Mouse (Mus musculus) spleen, adult 2 months (tissue): ENCODE measurements around the gene Gm13279. TPM values are rescaled to one million over a fixed set of nuclear protein-coding genes. Genes with fewer than 3 reads are reported as not detected.

Experiments
- DNase-seq, 2 experiments: peaks; one replicate each; pipeline versions ENCODE4 v3.0.0 to v3.0.0-alpha.2; 2012 to 2021; ENCODE audit warnings: low spot score in 2 of 2, low read depth in 1 of 2
- H3K27ac ChIP-seq: fragments of 200-500 bp; 2 replicates; pipeline ENCODE4 v1.5.1; 2012; ENCODE audit warnings: low read length, inconsistent platforms; ENCODE audit not compliant: insufficient read depth
- H3K27me3 ChIP-seq: fragments of 200-500 bp; 2 replicates; pipeline ENCODE4 v1.6.1; 2012; ENCODE audit warnings: mild to moderate bottlenecking, moderate library complexity, low read length, inconsistent platforms; ENCODE audit not compliant: control insufficient read depth, insufficient read depth
- H3K36me3 ChIP-seq: fragments of 200-500 bp; 2 replicates; pipeline ENCODE4 v1.6.1; 2012; ENCODE audit warnings: mild to moderate bottlenecking, low read length, inconsistent platforms; ENCODE audit not compliant: control insufficient read depth, insufficient read depth
- H3K4me1 ChIP-seq: fragments of 200-500 bp; 2 replicates; pipeline ENCODE4 v1.6.1; 2011; ENCODE audit warnings: inconsistent platforms; ENCODE audit not compliant: control insufficient read depth, insufficient read depth, insufficient read length
- H3K4me3 ChIP-seq: fragments of 200-500 bp; 2 replicates; pipeline ENCODE4 v1.5.1; 2011; ENCODE audit warnings: mild to moderate bottlenecking, inconsistent platforms; ENCODE audit not compliant: insufficient read depth, insufficient read length; ENCODE audit errors: extremely low read depth
- CTCF ChIP-seq: fragments of 200-500 bp; IDR thresholded peaks from 2 replicates; pipeline ENCODE4 v1.5.1; 2011; ENCODE audit warnings: mild to moderate bottlenecking, inconsistent platforms; ENCODE audit not compliant: insufficient read depth, insufficient read length, insufficient replicate concordance; ENCODE audit errors: extremely low read depth
- POLR2A ChIP-seq: fragments of 200-500 bp; IDR thresholded peaks from 2 replicates; pipeline ENCODE4 v1.6.1; 2011; ENCODE audit warnings: low read depth, low read length, inconsistent platforms
- WGBS: fragments of 180-500 bp; shearing (Covaris S2); methylation state at CpG from one replicate; pipeline ENCODE4 v1.1.7; 2018; 5-methylcytosine and 5-hydroxymethylcytosine counted together
- polyA plus RNA-seq: library from polyadenylated mRNA; depleted of rRNA; stranded (reverse); fragments of >200 nt; gene quantifications from 2 replicates; pipeline ENCODE4 v1.2.3, GENCODE M21; 2012; rRNA removed

Gm13279 gene
- polyA plus RNA-seq, 1 experiment: not detected

DNA sequence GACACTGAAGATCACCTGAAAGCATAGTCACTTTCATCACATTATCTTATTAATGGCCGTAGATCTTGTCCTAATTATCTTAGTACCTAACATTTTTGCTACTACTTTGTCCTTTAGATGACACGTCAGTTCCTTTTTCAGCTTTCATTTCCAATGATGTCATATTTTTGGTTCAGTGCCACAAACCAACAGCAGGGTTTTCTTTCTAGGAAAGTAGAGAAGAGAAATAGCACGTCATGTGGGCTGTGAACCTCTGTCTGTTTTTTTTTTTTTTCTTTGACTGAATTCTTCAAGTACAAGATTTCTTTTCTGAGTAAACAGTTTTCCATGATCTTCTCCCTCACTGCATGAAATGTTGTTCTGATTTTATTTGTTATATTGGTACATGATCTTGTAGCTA, 42.9 kb downstream of the Gm13279 start:
- H3K4me1 ChIP-seq: no peaks in the 10 kb centered on the region; the same call in 1 of the 2 replicates
- H3K4me3 ChIP-seq: no peak overlapping the region; the same call in 1 of the 2 replicates
- DNase-seq: no peak
- WGBS: 38% methylated on average over 3 of the region's 3 CpGs
- H3K36me3 ChIP-seq: no peaks in the 10 kb centered on the region
- H3K27me3 ChIP-seq: no peaks in the 10 kb centered on the region
- TF ChIP-seq POLR2A: no peak
- TF ChIP-seq CTCF: no peak
- H3K27ac ChIP-seq: no peak overlapping the region

DNA sequence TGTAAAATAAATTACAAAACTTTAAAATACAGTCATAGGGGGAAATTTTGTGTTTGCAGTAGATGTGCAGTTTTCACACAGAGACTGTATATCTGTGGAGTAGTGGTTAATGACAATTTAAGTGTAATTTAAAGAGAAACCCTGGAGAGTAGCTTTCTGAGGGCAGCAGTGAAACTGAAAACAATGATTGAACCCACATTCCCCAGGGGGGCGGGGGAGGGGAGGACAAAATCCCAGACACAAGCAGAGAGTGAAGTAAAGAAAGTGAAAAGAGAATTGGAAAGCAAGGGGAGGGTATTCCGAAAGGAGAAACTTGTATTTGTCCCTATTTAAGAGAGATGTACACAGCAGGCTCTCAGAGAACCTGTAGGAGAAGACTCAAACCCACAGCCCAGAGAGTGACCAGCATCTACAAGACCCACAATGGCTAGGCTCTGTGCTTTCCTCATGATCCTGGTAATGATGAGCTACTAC, 44.3 kb downstream of the Gm13279 start, which contains the start of gene Ifna4:
Ifna4 (plus strand) TSS at position 424 of the 474 bp plus-strand sequence.
- H3K27ac ChIP-seq: no peak within 1 kb of the TSS
- H3K4me1 ChIP-seq: no peaks in the 10 kb centered on the region; the same call in 1 of the 2 replicates
- no peaks in the 10 kb centered on the region for H3K36me3 ChIP-seq
- 78% methylated on average over 2 of the region's 2 CpGs for WGBS
- TF ChIP-seq POLR2A (no peak), CTCF (no peak)
- H3K4me3 ChIP-seq: no peak within 1 kb of the TSS
- H3K27me3 ChIP-seq: no peaks in the 10 kb centered on the region
- DNase-seq: no peak

- TF ChIP-seq CTCF: no peak
- no peak for TF ChIP-seq POLR2A
- no peak for DNase-seq
- WGBS: 28% methylated on average over 2 of the region's 2 CpGs
Observed at GRCm38 (mm10) chr4:88845334-88845733, 48.1 kb downstream of the Gm13279 start.

More at GRCm38 (mm10) chr4:88845334-88845733, 48.1 kb downstream of the Gm13279 start:
- Histone ChIP-seq H3K4me3 (no peak overlapping the region), H3K4me1 (no peaks in the 10 kb centered on the region; the same call in 1 of the 2 replicates), H3K27ac (no peak overlapping the region), H3K27me3 (no peaks in the 10 kb centered on the region), H3K36me3 (no peaks in the 10 kb centered on the region)

Other genes with a start within 250 kb of the Gm13279 start
- gene Ifna15, start 239.2 kb upstream of the Gm13279 start, polyA plus RNA-seq: not detected in 2 replicates
- not detected in 2 replicates for gene Ifna14, start 225.6 kb upstream of the Gm13279 start, polyA plus RNA-seq
- gene Ifna9, start 205.0 kb upstream of the Gm13279 start, polyA plus RNA-seq: not detected in 2 replicates
- not detected in 2 replicates for gene Ifna12, start 194.0 kb upstream of the Gm13279 start, polyA plus RNA-seq
- gene C87499, start 163.0 kb upstream of the Gm13279 start, polyA plus RNA-seq: not detected in 2 replicates
- gene Ifna13, start 152.9 kb upstream of the Gm13279 start, polyA plus RNA-seq: not detected in 2 replicates
- not detected in 2 replicates for gene Ifna16, start 120.5 kb upstream of the Gm13279 start, polyA plus RNA-seq
- not detected in 2 replicates for gene Ifna2, start 113.5 kb upstream of the Gm13279 start, polyA plus RNA-seq
- not detected in 2 replicates for gene Ifnab, start 106.0 kb upstream of the Gm13279 start, polyA plus RNA-seq
- 0.18 and 0.45 TPM in 2 replicates for gene Gm26566, start 75.6 kb upstream of the Gm13279 start, polyA plus RNA-seq
- gene Klhl9, start 74.9 kb upstream of the Gm13279 start, polyA plus RNA-seq: 8.4 and 11.4 TPM in 2 replicates
- gene Gm13271, start 42.5 kb upstream of the Gm13279 start, polyA plus RNA-seq: not detected in 2 replicates
- gene Gm13283, start 37.3 kb upstream of the Gm13279 start, polyA plus RNA-seq: 0.07 TPM in 1 of 2 replicates, not detected in the other
- gene Gm13290, start 23.6 kb upstream of the Gm13279 start, polyA plus RNA-seq: not detected in 2 replicates
- gene Gm13289, start 20.5 kb upstream of the Gm13279 start, polyA plus RNA-seq: not detected in 2 replicates
- gene Gm13272, start 17.5 kb upstream of the Gm13279 start, polyA plus RNA-seq: not detected in 2 replicates
- gene Ifnz, start 15.3 kb upstream of the Gm13279 start, polyA plus RNA-seq: not detected in 2 replicates
- gene Gm13276, start 11.7 kb upstream of the Gm13279 start, polyA plus RNA-seq: not detected in 2 replicates
- gene Gm13277, start 8.8 kb upstream of the Gm13279 start, polyA plus RNA-seq: not detected in 2 replicates
- not detected in 2 replicates for gene Gm13278, start 5.8 kb upstream of the Gm13279 start, polyA plus RNA-seq
- gene Gm13275, start 2.9 kb upstream of the Gm13279 start, polyA plus RNA-seq: not detected in 2 replicates
- not detected in 2 replicates for gene Gm13285, start 2.3 kb downstream of the Gm13279 start, polyA plus RNA-seq
- gene Gm13287, start 5.9 kb downstream of the Gm13279 start, polyA plus RNA-seq: not detected in 2 replicates
- gene Gm13288, start 8.1 kb downstream of the Gm13279 start, polyA plus RNA-seq: not detected in 2 replicates
- gene Ifna7, start 18.8 kb downstream of the Gm13279 start, polyA plus RNA-seq: not detected in 2 replicates
- not detected in 2 replicates for gene Ifna11, start 22.6 kb downstream of the Gm13279 start, polyA plus RNA-seq
- gene Ifna6, start 30.0 kb downstream of the Gm13279 start, polyA plus RNA-seq: not detected in 2 replicates
- not detected in 2 replicates for gene Ifna5, start 38.1 kb downstream of the Gm13279 start, polyA plus RNA-seq
- not detected in 2 replicates for gene Ifna4, start 44.5 kb downstream of the Gm13279 start, polyA plus RNA-seq
- not detected in 2 replicates for gene Ifna1, start 52.7 kb downstream of the Gm13279 start, polyA plus RNA-seq
- not detected in 2 replicates for gene Ifne, start 82.8 kb downstream of the Gm13279 start, polyA plus RNA-seq